11 mouse cellular contexts compared by ENCODE assay signal in the genomic region with DNA sequence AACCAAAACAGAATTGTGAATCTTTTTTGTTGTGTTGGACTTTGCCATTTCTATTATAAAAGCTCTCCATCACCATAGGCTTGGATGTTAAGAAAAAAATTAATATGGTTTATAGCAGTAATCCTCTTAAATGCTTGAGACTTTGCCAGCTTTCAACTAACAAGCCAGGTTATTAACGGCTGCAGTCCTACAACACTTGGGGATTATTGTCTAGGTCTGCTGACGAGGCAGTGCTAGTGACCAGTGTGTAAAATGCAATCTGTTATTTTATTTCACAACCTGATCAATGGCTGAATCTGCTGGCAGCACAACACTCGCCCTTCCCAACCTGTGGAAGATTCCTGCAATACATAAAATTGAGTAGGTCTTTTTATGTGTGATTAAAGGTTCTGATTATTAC.
"Had no signal": no experiment of that assay in that cellular context is flagged by ENCODE, and none has a peak within 500 bp of the region (broad histone marks: within the 10 kb centered on the region; RNA-seq: fewer than 3 reads in every experiment).

No protein-coding gene starts in this region.

- H3K9ac ChIP-seq: liver, embryonic 13.5 days; liver, postnatal 0 days; neural tube, embryonic 12.5 days had no signal

- H3K36me3 ChIP-seq: liver, embryonic 13.5 days; neural tube, embryonic 12.5 days had no signal

- ATAC-seq: intestine, embryonic 16.5 days; liver, postnatal 0 days had no signal

- H3K4me1 ChIP-seq: liver, embryonic 13.5 days; neural tube, embryonic 12.5 days had no signal

- H3K27ac ChIP-seq: left cerebral cortex, adult 2 months; liver, embryonic 13.5 days; neural tube, embryonic 12.5 days had no signal

- H3K9me3 ChIP-seq: liver, embryonic 13.5 days; neural tube, embryonic 12.5 days had no signal

- H3K4me3 ChIP-seq: left cerebral cortex, adult 2 months; liver, embryonic 13.5 days; neural tube, embryonic 12.5 days had no signal

- DNase-seq: kidney, adult 2 months; kidney, postnatal 25 days; liver; liver, embryonic 13.5 days; liver, postnatal 0 days; right cerebral cortex, adult 18-20 months; right cerebral cortex, postnatal 25 days; thymus, postnatal 36 days had no signal

- H3K4me2 ChIP-seq: liver, embryonic 13.5 days; neural tube, embryonic 12.5 days had no signal

- H3K27me3 ChIP-seq: liver, embryonic 13.5 days; neural tube, embryonic 12.5 days had no signal
